Mouse (Mus musculus): ENCODE data around the gene Tmem156.
"Not testable (repeated sequence)": the region's sequence is repeated elsewhere in the genome, so short reads cannot be mapped to it uniquely, and the experiment has no call there.

Gene Tmem156

DNA sequence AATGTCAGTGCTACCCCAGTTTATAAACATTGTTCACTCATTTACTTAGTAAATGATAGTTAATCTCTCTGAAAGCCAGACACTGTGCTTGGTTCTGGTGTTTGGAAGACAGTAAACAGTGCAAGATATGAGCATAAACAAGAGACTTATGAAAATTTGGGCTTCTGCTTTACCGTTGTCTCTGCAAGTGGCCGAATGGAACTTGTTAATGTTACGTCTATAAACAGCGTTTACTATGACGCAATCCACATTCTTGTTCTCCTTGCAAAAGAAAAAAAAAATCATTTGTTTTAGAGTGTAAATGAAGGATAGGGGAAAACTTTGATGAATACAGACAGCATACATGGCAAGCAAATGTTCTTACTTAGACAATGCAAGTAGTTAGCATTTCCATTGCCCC, at the start of gene Tmem156:
Tmem156 (minus strand) TSS at position 212 of the 400 bp plus-strand sequence.
- no peak for DNase-seq (ENCODE audit: low spot score)

DNA sequence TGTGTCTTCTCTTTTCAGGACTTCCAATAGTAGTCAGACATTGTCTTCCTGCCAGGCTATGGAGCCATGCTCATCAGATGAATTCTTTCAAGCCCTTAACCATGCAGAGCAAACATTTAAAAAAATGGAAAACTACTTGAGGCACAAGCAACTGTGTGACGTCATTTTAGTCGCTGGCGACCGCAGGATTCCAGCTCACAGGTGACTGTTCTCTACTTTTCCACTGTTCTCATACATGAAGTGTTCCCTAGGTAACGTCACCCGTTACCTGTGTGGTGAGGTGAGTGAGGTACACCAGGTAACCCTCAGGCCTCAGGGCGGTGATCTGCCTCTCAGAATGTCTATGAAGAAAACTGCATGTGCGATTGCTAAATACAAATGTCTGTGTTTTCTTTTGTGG, 49.3 kb upstream of the Tmem156 start:
- DNase-seq (ENCODE audit: low spot score) = no peak

DNA sequence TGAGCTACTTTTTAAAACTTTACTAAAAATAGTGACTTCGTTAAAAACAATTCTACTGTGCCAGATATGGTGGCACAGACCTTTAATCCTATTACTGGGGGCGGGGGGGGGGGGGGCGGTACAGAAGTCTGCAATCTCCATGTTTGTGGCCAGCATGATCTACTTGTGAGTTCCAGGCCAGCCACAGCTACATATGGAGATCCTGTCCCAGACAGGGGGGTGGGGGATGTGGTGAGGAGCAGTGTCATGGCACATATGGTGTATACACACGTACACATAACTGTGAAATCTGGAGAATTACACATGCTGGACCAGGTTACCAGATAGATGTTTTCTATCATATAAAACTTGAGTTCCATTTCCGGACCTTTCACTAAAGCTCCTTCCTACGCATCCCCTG, 45.1 kb upstream of the Tmem156 start:
- DNase-seq (ENCODE audit: low spot score) = no peak

DNA sequence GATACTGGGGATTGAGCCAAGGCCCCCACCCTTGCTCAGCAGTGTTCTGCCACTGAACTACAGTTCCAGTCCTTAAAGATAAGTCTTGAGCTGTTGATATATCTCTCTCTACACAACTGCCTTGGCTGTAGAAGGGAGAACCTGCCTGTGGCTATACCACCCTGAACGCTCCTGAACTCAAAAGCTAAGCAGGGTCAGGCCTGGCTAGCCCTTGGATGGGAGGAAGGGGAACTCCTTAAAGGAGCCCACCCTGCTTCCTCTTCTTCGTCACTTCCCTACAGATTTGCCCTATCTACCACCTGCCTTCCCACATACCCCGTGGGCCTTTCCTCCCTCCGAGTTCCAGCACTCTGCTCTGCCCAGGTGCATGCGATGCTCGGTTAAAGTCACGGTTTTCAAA, 44.2 kb upstream of the Tmem156 start:
- DNase-seq (ENCODE audit: low spot score) = no peak

DNA sequence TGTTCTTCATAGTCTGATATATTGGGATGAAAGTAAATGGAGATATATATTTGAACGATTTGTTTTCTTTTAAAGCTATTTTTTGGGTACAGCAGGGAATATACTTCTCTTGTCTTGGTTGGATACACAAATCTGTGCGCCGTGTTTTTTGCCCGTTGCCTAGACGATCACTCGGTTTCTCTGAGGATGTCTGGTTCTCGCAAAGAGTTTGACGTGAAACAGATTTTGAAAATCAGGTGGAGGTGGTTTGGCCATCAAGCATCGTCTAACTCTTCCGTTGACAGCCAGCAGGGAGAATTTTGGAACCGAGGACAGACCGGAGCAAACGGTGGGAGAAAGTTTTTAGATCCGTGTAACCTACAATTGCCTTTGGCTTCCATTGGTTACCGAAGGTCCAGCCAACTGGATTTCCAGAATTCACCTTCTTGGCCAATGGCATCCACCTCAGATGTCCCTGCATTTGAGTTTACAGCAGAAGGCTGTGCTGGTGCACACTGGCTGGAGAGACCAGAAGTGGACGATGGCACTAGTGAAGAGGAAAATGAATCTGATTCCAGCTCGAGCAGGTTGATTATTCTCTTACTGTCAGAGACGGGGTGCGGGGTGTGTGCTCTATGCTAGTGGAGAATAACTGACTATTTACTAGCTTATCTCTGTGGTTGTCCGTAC, 39.4 kb upstream of the Tmem156 start:
- DNase-seq (ENCODE audit: low spot score) = no peak

DNA sequence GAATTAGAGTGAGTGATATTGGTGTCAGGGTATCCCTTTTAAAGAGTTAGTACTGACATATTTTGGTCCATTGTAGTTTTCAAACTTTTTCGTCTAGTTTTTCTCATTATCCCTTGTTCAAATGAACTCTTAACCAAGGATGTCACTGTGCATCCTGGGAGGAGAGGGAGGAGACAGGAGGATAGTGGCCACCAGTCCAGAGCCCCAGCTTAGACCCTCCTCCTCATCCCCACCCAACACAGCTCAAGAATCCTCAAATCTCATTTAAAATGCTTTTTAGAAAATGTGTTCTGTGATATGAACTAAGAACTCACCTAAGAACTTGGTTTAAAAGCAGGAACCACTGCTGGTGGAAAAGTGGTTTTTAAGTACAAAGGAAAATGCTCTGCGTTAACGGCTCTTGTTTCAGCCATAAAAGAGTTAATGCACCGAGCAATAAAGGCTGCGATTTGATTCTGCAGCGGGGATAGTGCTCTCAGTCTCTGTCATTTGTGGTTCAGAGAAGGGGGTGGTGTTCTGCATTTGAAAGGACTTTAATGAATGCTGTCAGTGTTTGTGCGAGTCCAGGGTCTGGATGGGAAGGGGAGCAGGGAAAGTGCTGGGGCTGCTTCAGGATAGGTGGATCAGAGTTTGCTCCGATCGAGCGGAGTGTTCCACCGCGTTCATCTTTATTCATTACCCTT, 38.7 kb upstream of the Tmem156 start:
- no peak for DNase-seq (ENCODE audit: low spot score)

DNA sequence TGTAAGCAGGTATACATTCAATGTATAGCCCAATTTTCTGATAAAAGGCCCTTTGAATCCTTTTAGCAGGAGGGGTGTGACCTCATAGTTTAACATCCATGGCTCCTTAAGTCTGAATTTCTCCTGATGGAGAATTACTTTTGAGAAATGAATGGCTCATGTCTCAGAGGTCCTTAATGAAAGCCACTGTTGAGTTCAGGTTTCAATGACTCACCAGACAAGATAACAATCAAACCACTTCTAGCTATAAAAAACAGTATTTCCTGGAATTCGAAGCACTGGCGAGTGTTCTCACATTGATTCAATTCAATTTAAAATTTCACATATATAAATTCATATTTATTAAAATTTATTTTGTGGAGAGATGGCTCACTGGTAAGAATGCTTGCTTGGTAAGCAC, 36.5 kb upstream of the Tmem156 start:
- DNase-seq (ENCODE audit: low spot score) = no peak

DNA sequence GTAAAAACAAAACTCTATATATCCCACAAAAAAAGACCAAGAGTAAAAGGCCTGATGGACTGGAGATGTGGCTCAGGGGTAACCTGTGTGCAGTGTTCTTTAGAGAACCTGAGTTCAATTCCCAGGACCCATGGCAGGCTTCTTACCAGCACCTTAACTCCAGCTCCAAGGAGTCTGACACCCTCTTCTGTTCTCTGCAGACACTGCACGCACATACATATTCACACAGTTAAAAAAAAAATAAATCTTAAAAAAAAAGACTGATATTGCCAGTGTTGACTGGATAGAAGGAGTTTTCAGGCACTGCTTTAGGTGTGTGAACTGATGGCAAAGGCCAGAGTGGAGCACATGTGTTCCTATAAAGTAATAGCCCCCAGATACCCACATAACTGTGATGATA, 34.2 kb upstream of the Tmem156 start:
- DNase-seq (ENCODE audit: low spot score) = no peak

DNA sequence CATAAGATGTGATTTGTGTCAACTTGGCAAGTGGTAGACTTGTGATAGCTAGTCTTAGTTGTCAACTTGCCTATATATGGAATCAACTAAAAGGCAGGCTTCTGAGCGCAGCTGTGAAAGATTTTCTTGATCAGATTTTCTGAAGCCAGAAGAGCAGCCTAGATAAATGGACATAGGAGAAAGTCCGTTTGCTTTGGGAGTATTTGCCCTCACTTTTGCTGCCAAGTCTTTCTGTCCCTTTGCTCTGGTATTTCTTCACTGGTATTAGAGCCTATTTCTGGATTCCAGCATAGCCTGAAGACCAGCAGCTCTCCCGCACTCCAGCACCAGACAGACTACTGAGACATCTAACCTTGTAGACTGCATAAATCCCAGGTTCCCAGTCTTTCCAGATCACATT, 30.7 kb upstream of the Tmem156 start:
- DNase-seq (ENCODE audit: low spot score) = no peak

DNA sequence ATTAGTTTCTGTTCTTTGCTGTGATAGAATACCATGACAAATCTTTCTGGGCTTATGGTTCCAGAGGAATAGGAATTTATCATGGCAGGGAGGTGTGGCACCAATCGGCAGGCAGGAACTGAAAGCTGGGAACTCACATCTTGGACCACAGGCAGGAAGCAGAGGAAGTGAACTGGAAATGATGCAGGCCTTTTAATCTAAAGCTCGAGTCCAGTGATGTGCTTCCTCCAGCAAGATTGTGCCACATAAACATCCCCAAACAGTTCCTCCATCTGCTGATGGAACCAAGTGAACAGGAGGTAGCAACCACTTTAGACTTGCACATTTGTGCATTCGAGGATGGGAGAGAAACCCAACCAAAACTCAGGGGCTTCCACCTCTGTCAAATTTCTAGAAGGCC, 28.0 kb upstream of the Tmem156 start:
- DNase-seq (ENCODE audit: low spot score) = no peak

DNA sequence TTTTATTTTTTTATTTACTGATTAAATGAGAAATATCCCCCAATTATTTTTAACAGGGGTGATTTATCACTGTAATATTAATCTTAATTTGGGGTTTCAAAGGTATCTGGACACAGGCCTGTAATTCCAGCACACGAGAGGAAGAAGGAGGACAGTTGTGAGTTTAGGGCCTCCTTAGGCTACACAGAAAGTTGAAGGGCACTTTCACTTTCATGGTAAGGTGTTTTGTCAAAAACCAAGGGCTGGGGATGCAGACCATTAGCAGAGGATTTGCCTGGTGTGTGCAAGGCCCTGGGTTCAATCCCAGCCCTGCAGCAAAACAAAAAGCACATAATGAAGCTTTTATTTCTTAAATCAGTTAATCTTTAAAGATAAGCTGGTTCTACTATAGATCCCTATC, 27.6 kb upstream of the Tmem156 start:
- no peak for DNase-seq (ENCODE audit: low spot score)

DNA sequence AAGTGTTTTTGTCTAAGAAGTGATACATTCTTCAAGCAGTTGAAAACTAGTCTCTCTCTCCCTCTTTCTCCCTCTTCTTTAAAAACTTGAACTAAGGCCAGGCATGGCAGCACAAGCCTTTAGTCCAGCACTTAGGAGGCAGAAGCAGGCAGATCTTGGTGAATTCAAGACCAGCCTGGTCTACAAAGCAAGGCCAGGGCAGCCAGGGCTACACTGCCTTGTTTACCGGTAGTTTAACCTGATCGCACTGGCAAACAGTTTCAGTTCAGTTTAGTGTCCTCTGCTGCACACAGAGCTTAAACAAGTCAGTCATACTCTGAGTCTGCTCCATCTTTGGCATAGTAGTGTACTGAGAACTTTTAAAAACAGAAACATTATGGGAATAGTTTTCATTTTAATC, 24.9 kb upstream of the Tmem156 start:
- DNase-seq (ENCODE audit: low spot score) = no peak

DNA sequence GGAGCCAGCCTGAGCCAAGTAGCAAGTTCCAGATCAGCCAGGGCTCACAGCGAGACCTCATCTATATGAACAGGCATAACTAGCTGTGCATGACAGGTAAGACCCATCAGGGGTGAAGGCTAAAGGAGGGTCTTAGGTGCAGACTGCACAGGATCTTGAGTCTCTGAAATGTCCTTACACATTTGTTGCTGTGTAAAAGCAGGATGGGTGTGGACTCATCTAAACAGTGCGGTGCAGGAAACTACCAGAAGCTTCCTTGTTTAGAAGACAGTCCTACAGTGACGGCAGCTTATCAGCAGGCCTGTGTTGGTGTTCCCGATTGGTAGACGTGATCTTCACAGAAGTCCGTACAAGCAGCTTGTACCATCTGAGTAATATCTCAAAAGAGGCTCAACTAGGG, 21.4 kb upstream of the Tmem156 start:
- no peak for DNase-seq (ENCODE audit: low spot score)

DNA sequence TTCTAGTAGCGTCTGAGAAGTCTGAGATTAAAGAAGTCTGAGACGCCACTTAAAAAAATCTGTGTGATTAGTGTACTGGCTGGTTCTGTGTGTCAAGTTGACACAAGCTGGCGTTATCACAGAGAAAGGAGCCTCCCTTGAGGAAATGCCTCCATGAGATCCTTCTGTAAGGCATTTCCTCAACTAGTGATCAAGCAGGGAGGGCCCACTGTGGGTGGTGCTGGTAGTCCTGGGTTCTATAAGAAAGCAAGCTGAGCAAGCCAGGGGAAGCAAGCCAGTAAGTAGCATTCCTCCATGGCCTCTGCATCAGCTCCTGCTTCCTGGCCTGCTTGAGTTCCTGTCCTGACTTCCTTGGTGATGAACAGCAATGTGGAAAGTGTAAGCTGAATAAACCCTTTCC, 20.3 kb upstream of the Tmem156 start:
- not testable (repeated sequence) for DNase-seq (ENCODE audit: low spot score)

DNA sequence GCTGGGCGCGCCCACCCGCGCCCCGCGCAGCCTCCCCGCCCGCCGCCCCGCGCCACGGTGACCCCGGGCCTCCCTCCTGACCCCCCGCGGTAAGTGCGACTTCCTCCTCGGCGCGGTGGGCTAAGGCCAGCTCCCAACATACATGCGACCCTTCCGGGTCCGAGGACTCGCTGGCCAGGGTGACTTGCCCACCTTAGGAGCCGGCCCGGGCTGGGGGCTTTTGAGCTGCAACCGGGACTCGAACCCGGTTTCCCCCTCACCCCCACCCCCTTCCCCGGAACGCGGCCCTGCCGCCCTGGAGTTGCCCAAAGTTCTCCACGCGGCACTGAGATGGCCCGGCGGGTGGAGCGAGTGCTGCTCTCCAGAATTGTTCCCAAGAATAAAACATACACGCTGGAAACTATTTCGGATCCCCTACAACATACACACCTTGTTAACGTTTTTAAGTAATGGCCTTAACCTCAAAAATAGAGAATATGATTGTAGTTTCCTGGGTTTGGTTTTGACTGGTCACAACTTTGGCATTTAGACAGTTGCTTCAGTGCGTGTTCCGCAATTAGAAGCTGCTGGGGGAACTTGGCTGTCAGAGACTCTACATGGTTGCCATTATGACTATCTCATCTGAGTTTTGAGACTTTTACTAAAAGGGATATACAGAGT, 16.0 kb upstream of the Tmem156 start:
- DNase-seq (ENCODE audit: low spot score) = peak; percentile 67

DNA sequence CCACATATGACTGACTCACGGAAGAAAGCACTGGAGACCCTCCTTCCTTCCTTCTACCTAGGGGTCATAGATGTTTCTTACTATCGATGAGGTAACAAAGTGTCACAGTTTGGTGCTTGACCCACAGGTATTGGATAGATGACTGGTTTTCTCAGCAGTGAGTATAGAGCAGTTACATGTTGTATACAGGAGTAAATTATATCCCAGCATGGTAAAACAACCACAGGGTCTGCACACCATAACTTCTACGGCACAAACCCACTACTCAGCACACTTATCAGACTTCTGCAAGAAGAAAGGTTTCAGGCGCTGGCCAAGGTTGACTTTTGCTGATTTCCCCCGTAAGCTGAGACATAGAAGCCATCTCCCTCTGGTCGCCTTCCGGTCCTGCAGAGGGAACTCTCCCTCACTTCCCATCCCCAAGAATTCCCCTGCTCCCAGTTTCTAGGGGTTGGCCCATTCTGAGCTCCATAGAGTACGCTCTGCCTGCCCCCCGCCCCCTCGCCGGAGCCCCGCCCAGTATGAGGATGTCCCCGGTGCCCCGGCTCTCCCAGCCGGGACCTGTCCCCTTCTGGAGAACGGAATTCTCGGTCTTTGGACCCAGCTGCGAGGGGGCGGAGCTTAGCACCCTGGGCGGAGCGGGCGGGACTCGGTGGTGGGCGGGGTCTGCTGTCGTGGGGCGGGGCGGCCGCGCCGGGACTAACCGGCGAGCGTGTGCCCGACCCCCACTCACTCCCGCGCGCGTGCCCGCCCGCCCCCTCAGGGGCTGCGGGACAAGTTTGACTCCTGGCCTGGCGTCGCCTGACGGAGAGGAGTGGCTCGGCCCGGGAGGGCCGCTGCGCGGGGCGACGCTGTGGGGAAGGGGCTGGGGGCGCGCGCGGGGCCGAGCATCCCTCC, 15.2 kb upstream of the Tmem156 start, which contains the start of gene Klhl5:
Klhl5 (plus strand) TSS at position 664 of the 897 bp plus-strand sequence.
- peak; percentile 98 for DNase-seq (ENCODE audit: low spot score)

DNA sequence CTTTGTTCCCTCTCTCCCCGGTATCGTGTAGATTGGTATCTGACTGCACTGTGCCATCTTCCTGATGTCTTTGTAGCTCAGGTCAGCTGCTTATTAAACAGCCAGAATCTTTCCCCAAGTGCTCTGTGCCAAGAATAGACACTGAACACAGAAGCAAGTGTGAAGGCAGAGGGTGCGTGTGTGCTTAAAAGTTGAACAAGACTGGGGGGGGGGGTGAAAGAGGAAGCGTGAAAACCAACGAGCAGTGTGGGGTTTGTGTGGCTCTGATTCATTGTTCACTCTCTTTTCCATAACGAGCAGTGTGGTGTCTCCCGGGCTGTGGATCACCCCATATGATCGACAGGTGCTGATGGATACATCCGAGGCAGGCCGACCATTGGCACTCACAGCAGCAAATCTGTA, 10.7 kb upstream of the Tmem156 start:
- no peak for DNase-seq (ENCODE audit: low spot score)

DNA sequence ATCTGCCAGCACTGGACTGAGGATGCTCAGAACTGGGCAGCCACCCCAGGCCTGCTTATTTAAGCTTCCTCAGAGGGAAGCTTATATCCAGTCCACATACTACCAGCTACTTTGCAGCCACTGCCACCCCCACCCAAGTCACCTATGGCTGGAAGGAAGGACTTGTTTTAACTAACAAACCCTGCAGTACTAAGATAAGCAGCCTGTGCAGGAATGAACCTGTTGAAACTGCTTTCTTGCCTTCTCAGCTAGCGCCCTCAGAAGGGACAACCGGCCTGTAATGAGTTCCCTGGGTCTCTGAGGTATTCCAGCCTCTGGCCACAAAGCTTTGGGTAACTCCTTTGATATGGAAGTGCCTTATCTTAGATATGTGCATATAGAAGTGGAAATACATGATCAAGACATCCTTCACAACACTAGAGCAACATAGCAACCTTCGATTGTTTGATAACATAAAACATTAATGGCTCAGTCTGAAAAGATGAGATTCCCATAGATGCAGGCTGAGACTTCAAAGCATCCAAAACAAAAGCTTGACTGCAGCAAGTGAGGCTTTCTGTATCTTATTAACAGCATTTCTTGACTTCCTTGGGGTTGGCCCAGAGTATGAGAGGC, 10.2 kb upstream of the Tmem156 start:
- DNase-seq (ENCODE audit: low spot score) = no peak

DNA sequence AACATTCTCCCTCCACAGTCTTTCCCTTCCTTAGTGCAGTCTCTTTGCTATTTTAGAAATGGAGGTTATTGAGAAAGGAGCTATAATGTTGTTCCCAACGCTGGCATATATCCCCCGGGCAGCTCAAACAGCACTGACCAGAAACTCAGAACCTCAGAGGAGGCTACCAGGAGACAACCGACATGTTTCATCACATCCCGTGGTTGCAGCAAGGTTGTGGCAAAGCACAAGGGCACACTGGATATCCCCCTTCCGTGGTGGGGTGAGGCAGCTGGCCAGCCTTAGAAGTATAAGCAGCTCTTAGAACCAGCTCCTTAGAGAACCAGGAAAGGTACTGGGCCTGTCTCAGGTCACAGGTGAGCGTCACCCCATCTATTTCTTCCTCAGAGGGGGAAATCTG, 9.7 kb upstream of the Tmem156 start:
- DNase-seq (ENCODE audit: low spot score) = no peak

DNA sequence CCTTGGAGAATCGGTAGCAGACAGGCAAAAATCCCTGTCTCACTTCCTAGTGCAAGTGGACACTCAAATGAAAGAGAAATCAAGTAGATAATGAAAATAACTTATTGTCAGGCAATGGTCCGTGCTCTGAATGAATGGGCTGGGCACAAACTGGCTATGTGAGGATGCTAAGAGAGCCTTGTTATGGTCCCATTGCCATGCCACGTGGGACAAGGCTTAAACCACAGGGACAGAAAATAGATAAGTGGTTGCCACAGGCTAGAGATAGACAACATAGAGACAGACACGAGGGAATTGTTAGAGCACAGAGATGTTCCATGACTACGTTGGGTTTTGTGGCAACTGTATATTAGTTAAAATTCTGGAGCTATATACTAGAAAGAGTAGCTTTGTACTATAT, 9.3 kb upstream of the Tmem156 start:
- no peak for DNase-seq (ENCODE audit: low spot score)

DNA sequence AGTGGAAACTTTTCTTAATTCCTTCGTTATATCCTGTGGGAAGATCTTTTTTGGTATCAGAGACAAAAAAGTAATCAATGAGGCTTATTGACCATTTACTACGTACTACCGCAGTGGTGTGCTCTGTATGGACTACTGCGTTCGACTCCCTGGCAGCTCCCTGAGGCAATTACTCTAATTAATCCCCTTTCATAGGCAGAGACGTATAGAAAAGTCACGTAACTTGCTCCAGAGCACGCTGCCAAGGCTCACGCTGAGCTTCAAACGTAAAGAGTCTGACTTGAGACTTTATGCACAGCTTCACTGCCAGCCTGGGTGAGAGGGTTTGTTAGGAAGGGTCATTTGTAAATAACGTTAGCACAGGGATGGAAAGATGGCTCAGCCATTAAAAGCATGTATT, 8.1 kb upstream of the Tmem156 start:
- no peak for DNase-seq (ENCODE audit: low spot score)

DNA sequence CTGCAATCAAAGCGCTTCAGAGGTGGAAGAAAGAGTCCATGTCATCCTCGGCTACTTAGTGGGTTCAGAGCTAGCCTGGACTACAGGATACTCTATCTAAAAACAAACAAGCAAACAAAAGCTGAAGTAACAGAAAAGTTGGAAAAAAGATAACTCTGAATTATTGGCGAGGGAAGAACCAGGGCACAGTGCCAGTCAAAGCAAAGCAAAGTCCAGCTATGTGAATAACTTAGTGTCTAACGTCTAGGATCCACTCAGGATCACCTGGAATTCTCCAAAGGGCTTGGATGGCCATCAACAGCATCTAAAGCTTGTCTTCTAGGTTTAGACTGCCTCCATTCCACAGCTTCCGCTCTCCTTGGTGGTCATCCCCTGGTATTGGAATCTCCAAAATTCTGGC, 5.5 kb upstream of the Tmem156 start:
- no peak for DNase-seq (ENCODE audit: low spot score)
